Comparison of ENCODE assay signal across 9 mouse cellular contexts in genomic region chr12:33955606-33956295, GRCm38 (mm10). TPM values are rescaled to one million over a fixed set of nuclear protein-coding genes. Genes with fewer than 3 reads are reported as not detected.
DNase-seq lines count a peak whose midpoint lies in the region; ATAC-seq and TF ChIP-seq lines count a peak whose summit lies in the region.
"Had no signal": no experiment of that assay in that cellular context is flagged by ENCODE, and none has a peak within 500 bp of the region (broad histone marks: within the 10 kb centered on the region; RNA-seq: fewer than 3 reads in every experiment).

No protein-coding gene starts in this region.

- H3K9ac ChIP-seq in heart, embryonic 11.5 days (ENCODE audit: low read depth, low read length): no peak overlapping the region
- H3K9ac ChIP-seq in ES-E14 (ENCODE audit: insufficient read depth, low read depth, low read length, poor library complexity, severe bottlenecking): no peak overlapping the region
- peak overlapping the region; percentile 99 for H3K9ac ChIP-seq in embryonic facial prominence, embryonic 14.5 days (ENCODE audit: low read depth, low read length)
- peak overlapping the region; percentile 64 for H3K9ac ChIP-seq in limb, embryonic 12.5 days (replicated peaks)

- WGBS in heart, embryonic 11.5 days (ENCODE audit: insufficient replicate concordance): 4% methylated on average over 28 of the region's 28 CpGs
- WGBS in embryonic facial prominence, embryonic 14.5 days: 6% methylated on average over 25 of the region's 28 CpGs
- WGBS in limb, embryonic 12.5 days: 1% methylated on average over 28 of the region's 28 CpGs
- 4% methylated on average over 28 of the region's 28 CpGs for WGBS in cerebellum, adult 2 months

- peaks cover 34% of the 10 kb centered on the region for H3K27me3 ChIP-seq in heart, embryonic 11.5 days (ENCODE audit: control insufficient read depth, insufficient read depth, low read length)
- peaks cover 29% of the 10 kb centered on the region for H3K27me3 ChIP-seq in embryonic facial prominence, embryonic 14.5 days (replicated peaks; ENCODE audit: control insufficient read depth, insufficient read depth, low read length)
- peaks cover 12% of the 10 kb centered on the region; the same call in 1 of the 2 replicates for H3K27me3 ChIP-seq in limb, embryonic 12.5 days
- H3K27me3 ChIP-seq in cerebellum, adult 2 months (ENCODE audit: control insufficient read depth, insufficient read depth, low read length): peaks cover 9% of the 10 kb centered on the region; the same call in 1 of the 2 replicates

- no peaks in the 10 kb centered on the region for H3K9me3 ChIP-seq in heart, embryonic 11.5 days (replicated peaks; ENCODE audit: control insufficient read depth, low read length)
- no peaks in the 10 kb centered on the region for H3K9me3 ChIP-seq in ES-E14 (ENCODE audit: control insufficient read depth, insufficient read depth, low read depth, low read length)
- H3K9me3 ChIP-seq in embryonic facial prominence, embryonic 14.5 days (ENCODE audit: control insufficient read depth, low read length): no peaks in the 10 kb centered on the region
- H3K9me3 ChIP-seq in limb, embryonic 12.5 days: no peaks in the 10 kb centered on the region

- intact Hi-C loops in heart, postnatal 36 days (cut with DNase I): no loop called here
- intact Hi-C loops in left cerebral cortex, adult 2 months (cut with DNase I): loop anchor here (10.0 kb wide), 1 partner anchor 351 kb away; no protein-coding TSS in a partner anchor

- H3K4me2 ChIP-seq in heart, embryonic 11.5 days: peak overlapping the region; percentile 84
- H3K4me2 ChIP-seq in embryonic facial prominence, embryonic 14.5 days (ENCODE audit: low read depth, low read length): peak overlapping the region; percentile 80
- H3K4me2 ChIP-seq in limb, embryonic 12.5 days: peak overlapping the region; percentile 73

- no peak for ATAC-seq in heart, embryonic 11.5 days (replicated peaks; ENCODE audit: insufficient number of reproducible peaks, low FRiP score, low TSS enrichment)
- ATAC-seq in embryonic facial prominence, embryonic 14.5 days (ENCODE audit: low read depth): no peak
- ATAC-seq in limb, embryonic 12.5 days (ENCODE audit: insufficient number of reproducible peaks, insufficient read depth, low FRiP score, low TSS enrichment, low read depth): no peak

- in situ Hi-C loops in ES-E14 (cut with MboI; ENCODE audit: low sequenced_read_pairs in 2 of 2, unreplicated experiment in 2 of 2): no loop called here

- TF ChIP-seq CTCF in left cerebral cortex, adult 2 months (IDR thresholded peaks at IDR 0.05): no peak
- no peak for TF ChIP-seq CTCF in cerebellum, adult 2 months (IDR thresholded peaks at IDR 0.05; ENCODE audit: borderline replicate concordance, insufficient read depth, low read depth, low read length)

- H3K4me1 ChIP-seq in heart, embryonic 11.5 days (ENCODE audit: control insufficient read depth, insufficient read depth, low read length): peaks cover 9% of the 10 kb centered on the region
- H3K4me1 ChIP-seq in ES-E14 (ENCODE audit: control insufficient read depth in 2 of 2, insufficient read depth in 2 of 2, low read length in 2 of 2, poor library complexity in 1 of 2): peaks cover 0 to 4% of the 10 kb centered on the region in 2 experiments; a peak in 1 of 4 replicates
- H3K4me1 ChIP-seq in embryonic facial prominence, embryonic 14.5 days (ENCODE audit: control insufficient read depth, insufficient read depth, low read length): 0 out of 2 replicates have a peak, but pooled peaks cover 3% of the 10 kb centered on the region
- H3K4me1 ChIP-seq in limb, embryonic 12.5 days (replicated peaks): peaks cover 8% of the 10 kb centered on the region
- no peaks in the 10 kb centered on the region for H3K4me1 ChIP-seq in cerebellum, adult 2 months (ENCODE audit: control insufficient read depth, insufficient read depth, low read length)

- no peak for TF ChIP-seq POLR2A in cerebellum, adult 2 months (IDR thresholded peaks at IDR 0.05; ENCODE audit: borderline replicate concordance, insufficient read depth, low read length)

- H3K36me3 ChIP-seq in heart, embryonic 11.5 days (ENCODE audit: control insufficient read depth, insufficient read depth, low read length): no peaks in the 10 kb centered on the region
- no peaks in the 10 kb centered on the region for H3K36me3 ChIP-seq in ES-E14 (ENCODE audit: control insufficient read depth, insufficient read depth, low read length, poor library complexity, severe bottlenecking)
- no peaks in the 10 kb centered on the region for H3K36me3 ChIP-seq in embryonic facial prominence, embryonic 14.5 days (ENCODE audit: control insufficient read depth, insufficient read depth, low read length)
- no peaks in the 10 kb centered on the region for H3K36me3 ChIP-seq in limb, embryonic 12.5 days
- H3K36me3 ChIP-seq: G1E had no signal

- H3K27ac ChIP-seq in heart, embryonic 11.5 days (ENCODE audit: low read depth, low read length): peak overlapping the region; percentile 30; the same call in 1 of the 2 replicates
- no peak overlapping the region for H3K27ac ChIP-seq in ES-E14 (ENCODE audit: insufficient read depth, low read depth, low read length, poor library complexity, severe bottlenecking)
- H3K27ac ChIP-seq in embryonic facial prominence, embryonic 14.5 days (replicated peaks; ENCODE audit: low read depth, low read length): peak overlapping the region; percentile 97; the same call in 1 of the 2 replicates
- peak overlapping the region; percentile 73 for H3K27ac ChIP-seq in limb, embryonic 12.5 days
- H3K27ac ChIP-seq in left cerebral cortex, adult 2 months: no peak overlapping the region
- H3K27ac ChIP-seq in cerebellum, adult 2 months (ENCODE audit: insufficient read depth, low read length): no peak overlapping the region

- peak overlapping the region; percentile 28 for H3K4me3 ChIP-seq in heart, embryonic 11.5 days (ENCODE audit: low read depth, low read length)
- peak overlapping the region in 1 of 2 experiments; percentile 33; a peak in 1 of 4 replicates for H3K4me3 ChIP-seq in ES-E14 (ENCODE audit: insufficient read depth in 1 of 2, low read depth in 1 of 2, low read length in 2 of 2, poor library complexity in 1 of 2, severe bottlenecking in 1 of 2)
- peak overlapping the region; percentile 80 for H3K4me3 ChIP-seq in embryonic facial prominence, embryonic 14.5 days (ENCODE audit: low read depth, low read length)
- H3K4me3 ChIP-seq in limb, embryonic 12.5 days (replicated peaks): peak overlapping the region; percentile 97
- H3K4me3 ChIP-seq in left cerebral cortex, adult 2 months: no peak overlapping the region
- no peak overlapping the region for H3K4me3 ChIP-seq in cerebellum, adult 2 months (replicated peaks; ENCODE audit: insufficient read depth, low read depth, low read length)

- no peak for DNase-seq in heart, postnatal 36 days
- peak; percentile 20 for DNase-seq in ES-E14 (ENCODE audit: low read depth, low spot score)
- no peak for DNase-seq in embryonic facial prominence, embryonic 14.5 days (ENCODE audit: low spot score)
- DNase-seq in frontal cortex, adult 2 months (ENCODE audit: extremely low spot score in 1 of 2, low spot score in 1 of 2): no peak
- no peak for DNase-seq in left cerebral cortex, adult 2 months (ENCODE audit: extremely low spot score in 1 of 2, low spot score in 2 of 2)
- DNase-seq in cerebellum, adult 2 months: no peak

TF ChIP-seq in ES-E14, 5 proteins besides CTCF, POLR2A, EP300 and RAD21:
- no peak for TF ChIP-seq CHD2 (IDR thresholded peaks at IDR 0.05; ENCODE audit: low read depth, low read length)
- peak; percentile 62; the same call in 1 of the 2 replicates for TF ChIP-seq MAFK (IDR thresholded peaks at IDR 0.05; ENCODE audit: insufficient read depth, low read depth, low read length)
- no peak for TF ChIP-seq ZC3H11A (IDR thresholded peaks at IDR 0.05; ENCODE audit: borderline replicate concordance, low read depth, low read length)

RNA-seq across cellular contexts. Expression of gene Twist1, which starts 1.7 kb away (rescaled TPM):
- polyA plus RNA-seq in heart, embryonic 11.5 days (2014; fragmentation: Nextera tagmentation; extraction: Ambion mirVana): 13.0 and 13.2 TPM in 2 replicates
- 1 to 10 TPM; 2.0 to 2.7 TPM for total RNA-seq in heart, postnatal 36 days (2021)
- 2.6 and 6.8 TPM in 2 replicates for total RNA-seq in ES-E14 (2012; rRNA removed)
- 39.1 and 41.1 TPM in 2 replicates for polyA plus RNA-seq in embryonic facial prominence, embryonic 14.5 days (2014; fragmentation: Nextera tagmentation; extraction: Ambion mirVana)
- 64.0 and 64.8 TPM in 2 replicates for polyA plus RNA-seq in limb, embryonic 12.5 days (2016; fragmentation: Nextera tagmentation; extraction: Ambion mirVana)
- 0.95 and 1.1 TPM in 2 replicates for polyA plus RNA-seq in frontal cortex, adult 2 months (2012; rRNA removed)
- total RNA-seq in left cerebral cortex, adult 2 months (2021): 1 to 10 TPM in 1 of 2 experiments, under 1 TPM in 1; 0.35 to 1.2 TPM
- 0.93 and 1.8 TPM in 2 replicates for polyA plus RNA-seq in cerebellum, adult 2 months (2012; rRNA removed)
- total RNA-seq: G1E had no signal
- polyA plus RNA-seq: G1E had no signal

RNA-seq across cellular contexts. Expression of gene Ferd3l, which starts 27.5 kb away (rescaled TPM):
- not detected in 2 replicates for polyA plus RNA-seq in heart, embryonic 11.5 days (2014; fragmentation: Nextera tagmentation; extraction: Ambion mirVana)
- not detected for total RNA-seq in heart, postnatal 36 days (2021)
- total RNA-seq in ES-E14 (2012; rRNA removed): not detected in 2 replicates
- not detected in 2 replicates for polyA plus RNA-seq in embryonic facial prominence, embryonic 14.5 days (2014; fragmentation: Nextera tagmentation; extraction: Ambion mirVana)
- polyA plus RNA-seq in limb, embryonic 12.5 days (2016; fragmentation: Nextera tagmentation; extraction: Ambion mirVana): not detected in 2 replicates
- not detected in 2 replicates for polyA plus RNA-seq in frontal cortex, adult 2 months (2012; rRNA removed)
- not detected for total RNA-seq in left cerebral cortex, adult 2 months (2021)
- polyA plus RNA-seq in cerebellum, adult 2 months (2012; rRNA removed): not detected in 2 replicates
- polyA plus RNA-seq: G1E had no signal

Comparison
In these comparisons a context has a peak if more than half of its experiments do, and no peak if none do; other contexts are left out.
1. H3K27ac ChIP-seq: peak in heart, embryonic 11.5 days (single experiment), embryonic facial prominence, embryonic 14.5 days (single experiment) and limb, embryonic 12.5 days (single experiment); none in ES-E14 (single experiment), left cerebral cortex, adult 2 months (single experiment) and cerebellum, adult 2 months (single experiment).
2. H3K4me3 ChIP-seq: peak in heart, embryonic 11.5 days (single experiment), embryonic facial prominence, embryonic 14.5 days (single experiment) and limb, embryonic 12.5 days (single experiment); none in left cerebral cortex, adult 2 months (single experiment) and cerebellum, adult 2 months (single experiment).
3. H3K9ac ChIP-seq: peak in embryonic facial prominence, embryonic 14.5 days (single experiment) and limb, embryonic 12.5 days (single experiment); none in heart, embryonic 11.5 days (single experiment) and ES-E14 (single experiment).
4. Peak in every context shown above with its lines, with median percentiles within 50 percentile points of each other: H3K4me2 ChIP-seq.